Mouse (Mus musculus): Measurements from ENCODE around the gene Mis12. TPM values are rescaled to one million over a fixed set of nuclear protein-coding genes. Genes with fewer than 3 reads are reported as not detected.

Gene Mis12
- polyA plus RNA-seq, 1 experiment from 2014 or later = 60.7 TPM

DNA sequence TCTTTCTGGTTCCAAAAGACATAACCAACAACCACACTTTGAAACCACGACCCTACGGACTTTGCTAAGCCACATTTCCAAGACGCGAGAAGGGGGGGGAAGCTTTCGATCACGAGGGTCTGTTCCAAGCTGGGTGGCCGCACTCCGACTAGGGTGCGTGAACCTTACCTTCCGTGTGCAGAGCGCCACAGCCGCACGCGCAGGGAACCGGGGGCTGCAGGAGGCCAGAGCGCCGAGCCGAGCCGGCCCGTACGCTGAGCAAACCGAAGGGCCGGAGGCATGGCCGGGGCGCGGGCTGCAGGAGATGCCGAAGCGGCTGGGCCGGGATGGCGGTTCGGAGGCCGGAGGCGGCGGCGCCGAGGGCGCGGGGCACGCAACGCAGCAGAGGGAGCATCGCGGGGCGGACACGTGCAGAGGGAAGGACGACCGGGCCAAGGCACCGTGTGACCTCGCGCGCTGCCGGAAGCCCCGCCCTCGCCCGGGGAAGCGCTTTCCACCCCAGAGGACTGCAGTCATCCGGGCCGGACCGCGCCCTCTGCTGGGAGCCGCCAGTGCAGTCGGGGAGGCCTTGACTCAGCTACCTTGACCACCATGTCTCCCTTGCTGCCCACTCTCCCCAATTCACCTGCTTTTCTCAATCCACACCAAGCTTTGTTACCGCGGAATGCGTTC is 36.7 kb upstream of the Mis12 start, which contains the start of gene C1qbp:
TSS of gene C1qbp (minus strand) at position 470 of the 672 bp plus-strand sequence.
- H3K27me3 ChIP-seq = no peaks in the 10 kb centered on the region
- peak within 1 kb of the TSS; percentile 69 for H3K4me2 ChIP-seq
- peak within 1 kb of the TSS; percentile 100 for H3K4me3 ChIP-seq (replicated peaks)
- H3K4me1 ChIP-seq = peaks cover 14% of the 10 kb centered on the region
- peaks cover 68% of the 10 kb centered on the region for H3K36me3 ChIP-seq (replicated peaks)
- no peaks in the 10 kb centered on the region for H3K9me3 ChIP-seq
- H3K27ac ChIP-seq = 0 out of 2 replicates have a peak within 1 kb of the TSS, but pooled peaks have one; percentile 56
- under 1% methylated on average over 64 of the region's 64 CpGs for WGBS
- peak within 1 kb of the TSS; percentile 93 for H3K9ac ChIP-seq
- ATAC-seq (ENCODE audit: low FRiP score) = peak; percentile 95

DNA sequence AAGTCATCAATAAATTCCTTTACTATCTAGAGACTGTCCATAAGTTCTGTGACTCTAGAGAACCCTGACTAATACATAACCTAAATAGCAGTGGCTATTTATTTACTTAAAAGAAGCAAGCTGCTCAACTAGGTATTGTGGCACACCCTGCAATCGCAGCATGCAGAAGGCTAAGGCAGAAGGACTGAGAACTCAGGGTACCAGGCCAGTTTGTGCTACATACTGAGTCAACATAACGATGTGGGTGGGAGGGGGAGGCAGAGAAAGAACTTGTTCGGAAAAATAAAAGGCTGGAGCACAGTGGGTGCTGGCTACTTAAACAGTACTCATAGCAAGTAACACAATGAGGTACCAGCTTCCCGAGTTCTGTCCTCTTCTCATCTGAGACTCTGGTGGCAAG is 18.2 kb upstream of the Mis12 start:
- peaks cover 35% of the 10 kb centered on the region for H3K36me3 ChIP-seq (replicated peaks)
- H3K4me3 ChIP-seq (replicated peaks) = no peak overlapping the region
- ATAC-seq (ENCODE audit: low FRiP score) = no peak
- H3K27ac ChIP-seq = no peak overlapping the region
- no peak overlapping the region for H3K4me2 ChIP-seq
- no peaks in the 10 kb centered on the region for H3K27me3 ChIP-seq
- peaks cover 16% of the 10 kb centered on the region for H3K4me1 ChIP-seq
- no peaks in the 10 kb centered on the region for H3K9me3 ChIP-seq
- WGBS = 84% methylated on average over 4 of the region's 4 CpGs
- no peak overlapping the region for H3K9ac ChIP-seq

DNA sequence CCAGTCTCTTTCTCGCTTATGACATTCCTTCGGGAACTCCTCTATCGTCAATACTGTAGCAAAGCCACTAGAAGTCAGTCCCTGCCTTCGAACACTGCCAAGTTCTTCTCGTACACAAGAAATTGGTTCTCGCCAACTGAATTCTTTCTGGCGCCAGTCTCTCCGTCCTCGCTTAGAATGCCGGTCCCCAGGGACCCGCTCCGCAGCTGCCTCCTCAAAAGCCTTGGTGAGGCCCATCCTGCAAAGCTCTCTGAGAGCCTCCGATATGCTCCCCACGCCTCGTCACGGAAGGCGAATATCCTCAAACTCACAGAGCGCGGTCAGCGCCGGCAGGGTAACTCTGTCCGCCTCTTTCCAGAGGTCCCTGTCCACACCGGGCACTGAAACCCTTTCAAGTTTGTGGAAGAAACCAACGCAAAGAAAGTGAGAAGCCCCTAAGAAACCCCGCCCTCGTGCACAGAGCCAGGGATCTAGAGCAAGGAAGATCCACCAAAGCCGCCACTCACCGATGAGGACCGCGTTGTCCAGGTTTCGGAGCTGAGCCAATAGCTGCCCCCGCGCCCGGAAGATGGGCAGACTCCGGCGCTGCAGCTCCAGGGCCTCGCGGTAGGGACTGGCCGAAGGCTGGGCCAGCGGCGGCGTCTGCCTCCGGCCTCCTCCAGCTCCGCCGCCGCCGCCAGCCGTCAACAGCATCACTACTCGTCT is 15.6 kb upstream of the Mis12 start:
- Histone ChIP-seq H3K4me3 (replicated peaks) (peak overlapping the region; percentile 88), H3K27me3 (no peaks in the 10 kb centered on the region), H3K36me3 (replicated peaks) (peaks cover 25% of the 10 kb centered on the region), H3K4me1 (peaks cover 16% of the 10 kb centered on the region), H3K9ac (peak overlapping the region; percentile 74), H3K4me2 (peak overlapping the region; percentile 83), H3K27ac (peak overlapping the region; percentile 66), H3K9me3 (no peaks in the 10 kb centered on the region)
- ATAC-seq (ENCODE audit: low FRiP score) = peak; percentile 86
- WGBS = under 1% methylated on average over 48 of the region's 49 CpGs

DNA sequence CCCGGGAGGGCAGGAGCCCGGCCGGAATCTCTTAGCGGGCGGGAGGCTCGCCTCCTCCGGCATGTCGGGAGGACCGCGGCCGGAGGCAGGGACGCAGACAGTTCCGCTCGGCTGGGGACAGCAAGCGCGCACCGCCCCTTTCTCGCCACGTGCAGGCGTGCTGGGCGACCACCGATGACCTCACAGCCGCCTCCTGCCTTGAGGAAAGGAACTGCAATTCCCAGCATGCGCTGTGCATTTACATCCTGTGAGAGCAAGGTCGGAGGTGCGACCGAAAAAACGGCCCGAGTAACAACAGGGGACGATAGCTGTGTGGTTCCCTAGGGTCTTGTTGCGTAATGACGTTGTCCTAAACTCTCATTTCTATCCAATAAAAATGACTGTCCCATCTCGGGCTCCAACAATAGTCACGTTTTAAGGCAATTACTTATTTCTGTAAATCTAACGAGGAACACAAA is 15.1 kb upstream of the Mis12 start, which contains the start of gene Dhx33:
TSS of gene Dhx33 (minus strand) at position 122 of the 458 bp plus-strand sequence.
- WGBS = under 1% methylated on average over 34 of the region's 35 CpGs
- peak within 1 kb of the TSS; percentile 74 for H3K9ac ChIP-seq

DNA sequence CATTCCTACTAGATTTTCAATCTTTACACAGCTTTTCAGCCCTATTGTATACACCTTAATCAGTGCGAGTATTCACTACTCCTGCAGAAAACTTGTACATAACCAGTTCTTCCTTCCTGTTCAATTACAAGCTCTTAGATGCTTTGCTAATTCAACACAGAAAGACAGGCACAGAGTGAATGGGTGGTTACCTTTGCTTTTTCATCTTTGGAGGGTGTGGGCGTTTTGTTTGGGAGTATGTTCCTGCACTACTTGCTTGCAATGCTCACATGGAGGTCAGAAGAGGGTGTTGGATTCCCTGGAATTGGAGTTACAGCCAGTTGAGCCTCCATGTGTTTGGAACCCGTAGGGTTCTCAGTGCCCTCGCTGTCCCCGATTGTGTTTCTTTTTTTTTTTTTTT is 14.4 kb upstream of the Mis12 start:
- Histone ChIP-seq H3K4me1 (peaks cover 16% of the 10 kb centered on the region), H3K27me3 (no peaks in the 10 kb centered on the region), H3K4me2 (peak overlapping the region; percentile 83), H3K4me3 (replicated peaks) (peak overlapping the region; percentile 88), H3K27ac (no peak overlapping the region), H3K36me3 (replicated peaks) (peaks cover 25% of the 10 kb centered on the region), H3K9me3 (no peaks in the 10 kb centered on the region), H3K9ac (no peak overlapping the region)
- ATAC-seq (ENCODE audit: low FRiP score) = no peak
- 65% methylated on average over 5 of the region's 5 CpGs for WGBS

More for the DNA sequence above, 15.1 kb upstream of the Mis12 start, which contains the start of gene Dhx33:
- Histone ChIP-seq H3K36me3 (replicated peaks) (peaks cover 25% of the 10 kb centered on the region), H3K4me1 (peaks cover 16% of the 10 kb centered on the region), H3K27ac (peak within 1 kb of the TSS; percentile 66), H3K27me3 (no peaks in the 10 kb centered on the region), H3K4me3 (replicated peaks) (peak within 1 kb of the TSS; percentile 88), H3K4me2 (peak within 1 kb of the TSS; percentile 83), H3K9me3 (no peaks in the 10 kb centered on the region)
- ATAC-seq (ENCODE audit: low FRiP score) = peak; percentile 97

DNA sequence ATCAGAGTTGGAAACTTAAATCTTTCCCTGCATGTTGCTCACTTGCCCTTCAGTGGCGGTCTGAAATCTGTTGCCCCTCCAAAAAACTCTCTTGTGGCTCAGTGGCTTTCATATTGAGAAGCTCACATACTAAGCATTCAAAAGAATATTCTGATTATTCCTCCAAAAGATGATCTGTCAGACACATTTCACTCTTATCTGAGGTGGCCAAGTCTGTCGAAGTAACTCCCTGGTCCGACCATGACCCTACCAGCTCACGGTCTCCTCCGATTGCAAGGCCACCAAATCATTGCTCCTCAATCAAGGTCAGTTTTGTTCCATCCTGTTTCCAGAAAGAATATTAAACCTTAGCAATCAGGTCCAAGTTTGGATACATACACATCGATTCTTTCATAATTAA is 12.4 kb upstream of the Mis12 start:
- ATAC-seq (ENCODE audit: low FRiP score) = no peak

DNA sequence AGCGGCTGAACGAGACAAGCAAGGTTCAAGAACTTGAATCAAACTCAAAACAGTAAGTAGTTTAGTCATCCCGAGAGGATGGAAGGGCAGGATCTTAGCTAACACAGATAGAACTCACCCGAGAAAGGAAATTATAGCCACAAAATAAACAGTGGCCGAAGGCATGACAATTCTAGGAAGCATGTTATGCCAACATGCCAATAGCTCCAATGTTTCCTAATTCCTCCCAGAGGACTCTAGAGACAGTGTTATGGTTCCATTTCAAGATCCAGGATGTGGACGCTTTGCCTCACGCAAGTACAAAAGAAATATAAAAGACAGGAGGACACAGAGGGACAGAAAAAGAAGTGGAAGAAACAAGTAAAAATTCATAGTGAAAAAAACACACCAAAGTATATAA is 11.6 kb upstream of the Mis12 start:
- WGBS = 91% methylated on average over 7 of the region's 7 CpGs
- Histone ChIP-seq H3K4me1 (peaks cover 9% of the 10 kb centered on the region), H3K27ac (no peak overlapping the region), H3K36me3 (replicated peaks) (peaks cover 45% of the 10 kb centered on the region), H3K9me3 (no peaks in the 10 kb centered on the region), H3K4me2 (no peak overlapping the region), H3K27me3 (no peaks in the 10 kb centered on the region), H3K4me3 (replicated peaks) (no peak overlapping the region), H3K9ac (no peak overlapping the region)
- no peak for ATAC-seq (ENCODE audit: low FRiP score)

More for the DNA sequence above, 12.4 kb upstream of the Mis12 start:
- peaks cover 41% of the 10 kb centered on the region for H3K36me3 ChIP-seq (replicated peaks)
- H3K27ac ChIP-seq = no peak overlapping the region
- 94% methylated on average over 6 of the region's 6 CpGs for WGBS
- no peaks in the 10 kb centered on the region for H3K9me3 ChIP-seq
- no peak overlapping the region for H3K4me3 ChIP-seq (replicated peaks)
- H3K9ac ChIP-seq = no peak overlapping the region
- no peak overlapping the region for H3K4me2 ChIP-seq
- no peaks in the 10 kb centered on the region for H3K27me3 ChIP-seq
- peaks cover 16% of the 10 kb centered on the region for H3K4me1 ChIP-seq

DNA sequence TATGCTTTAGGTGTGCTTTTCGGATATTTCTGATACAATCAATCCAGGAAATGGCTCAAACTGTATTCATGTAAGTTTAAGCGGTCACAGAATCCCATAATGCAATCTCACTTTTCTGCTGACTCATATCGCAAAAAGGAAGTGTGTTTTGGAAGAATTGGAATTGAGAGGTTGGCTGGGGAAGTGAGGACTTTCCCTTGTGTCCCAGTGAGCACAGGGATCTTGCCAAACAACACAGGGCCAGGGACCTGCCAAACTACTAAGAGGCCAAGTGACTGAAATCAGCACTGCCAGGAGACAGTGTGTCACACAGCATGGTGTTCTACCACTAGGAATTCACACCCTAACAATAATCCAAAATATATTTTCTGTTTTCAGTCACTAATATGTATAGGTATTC is 11.1 kb upstream of the Mis12 start:
- Histone ChIP-seq H3K9ac (no peak overlapping the region), H3K4me3 (replicated peaks) (no peak overlapping the region), H3K9me3 (no peaks in the 10 kb centered on the region), H3K27me3 (no peaks in the 10 kb centered on the region), H3K27ac (no peak overlapping the region), H3K36me3 (replicated peaks) (peaks cover 47% of the 10 kb centered on the region), H3K4me2 (no peak overlapping the region), H3K4me1 (peaks cover 4% of the 10 kb centered on the region)
- ATAC-seq (ENCODE audit: low FRiP score) = no peak
- 98% methylated on average over 3 of the region's 3 CpGs for WGBS

DNA sequence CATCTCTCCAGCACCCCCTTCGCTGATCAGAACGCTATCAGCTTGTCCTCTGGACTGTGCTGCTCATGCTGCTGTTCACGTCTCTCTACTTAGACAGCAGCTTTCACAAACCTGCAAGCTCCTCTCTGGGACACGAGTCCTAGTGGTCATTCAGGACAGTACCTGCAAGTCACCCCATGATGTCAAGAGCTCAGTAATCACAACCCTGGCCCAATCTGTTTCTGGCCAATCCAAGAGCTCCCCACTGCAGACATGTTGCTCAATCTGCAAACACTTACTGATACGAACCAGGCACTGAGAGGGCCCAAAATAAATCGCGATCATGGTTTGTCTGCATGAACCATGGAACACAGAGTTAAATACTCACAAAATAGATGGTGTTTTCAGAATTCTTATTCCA is 6.7 kb upstream of the Mis12 start:
- H3K4me2 ChIP-seq = no peak overlapping the region
- no peaks in the 10 kb centered on the region for H3K9me3 ChIP-seq
- no peak overlapping the region for H3K4me3 ChIP-seq (replicated peaks)
- H3K9ac ChIP-seq = no peak overlapping the region
- H3K27me3 ChIP-seq = no peaks in the 10 kb centered on the region
- H3K27ac ChIP-seq = no peak overlapping the region
- peaks cover 12% of the 10 kb centered on the region for H3K4me1 ChIP-seq
- WGBS = 94% methylated on average over 7 of the region's 7 CpGs
- peaks cover 49% of the 10 kb centered on the region for H3K36me3 ChIP-seq (replicated peaks)
- ATAC-seq (ENCODE audit: low FRiP score) = no peak

DNA sequence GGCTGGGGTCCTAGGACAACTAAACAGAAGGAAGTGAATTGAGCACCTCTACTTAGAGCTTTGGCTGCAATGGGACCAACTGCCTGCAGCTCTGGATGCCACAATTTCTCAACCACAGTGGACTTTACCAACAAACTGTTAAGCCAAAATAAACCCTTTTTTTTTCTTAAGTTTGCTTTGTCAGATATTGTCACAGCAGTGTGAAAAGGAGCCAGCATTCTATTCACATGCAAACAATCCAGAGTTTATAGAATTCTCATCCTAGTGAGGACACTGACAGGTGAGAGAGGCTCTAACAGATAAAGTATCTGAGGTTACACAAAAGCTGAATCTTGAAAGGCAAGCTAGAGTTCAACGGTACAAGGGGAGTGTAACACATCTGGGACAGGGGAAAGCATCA is 2.4 kb upstream of the Mis12 start:
- WGBS = 86% methylated on average over 1 of the region's 1 CpGs
- no peak overlapping the region; the same call in 1 of the 2 replicates for H3K4me3 ChIP-seq (replicated peaks)
- no peak for ATAC-seq (ENCODE audit: low FRiP score)
- peak overlapping the region; percentile 6; the same call in 1 of the 2 replicates for H3K4me2 ChIP-seq
- H3K9me3 ChIP-seq = no peaks in the 10 kb centered on the region
- peaks cover 25% of the 10 kb centered on the region for H3K36me3 ChIP-seq (replicated peaks)
- no peaks in the 10 kb centered on the region for H3K27me3 ChIP-seq
- H3K4me1 ChIP-seq = peaks cover 34% of the 10 kb centered on the region
- no peak overlapping the region for H3K9ac ChIP-seq
- H3K27ac ChIP-seq = no peak overlapping the region

DNA sequence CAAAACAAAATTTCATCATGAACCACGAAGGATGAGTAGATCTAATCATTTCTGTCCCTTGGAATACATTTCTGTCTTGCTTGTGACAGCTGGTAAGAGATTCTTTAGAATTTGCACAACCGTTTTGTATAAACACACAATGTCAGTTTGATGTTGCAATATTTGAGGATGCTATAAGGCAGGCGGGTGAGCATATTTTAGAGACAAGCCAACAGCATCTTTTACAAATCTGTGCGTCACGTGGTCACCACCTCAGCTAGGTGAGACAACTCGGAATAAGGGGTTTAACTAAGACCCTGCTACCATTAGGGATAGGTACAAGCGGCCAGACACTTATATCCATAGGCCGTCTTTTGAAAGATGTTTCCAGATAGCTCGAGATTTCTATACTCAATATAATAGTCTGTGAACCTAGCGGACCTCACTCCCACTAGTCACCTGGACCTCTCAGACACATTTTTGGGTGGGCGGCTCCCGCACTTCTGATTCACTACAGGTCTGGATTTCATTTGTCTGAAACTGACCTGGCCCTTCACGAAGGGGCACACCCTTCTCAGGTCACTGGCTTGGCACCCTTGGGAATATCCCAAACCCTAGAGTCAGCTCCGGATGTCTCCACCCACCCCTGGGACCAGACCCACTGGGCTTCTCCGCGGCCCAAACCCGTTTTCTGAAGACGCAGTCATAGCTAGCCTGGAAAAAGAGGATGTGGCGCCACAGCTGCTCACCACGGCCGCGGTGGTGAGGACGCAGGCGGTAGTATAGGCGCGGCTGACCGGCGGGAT is 803 bp upstream of the Mis12 start:
- peak overlapping the region; percentile 84 for H3K27ac ChIP-seq

DNA sequence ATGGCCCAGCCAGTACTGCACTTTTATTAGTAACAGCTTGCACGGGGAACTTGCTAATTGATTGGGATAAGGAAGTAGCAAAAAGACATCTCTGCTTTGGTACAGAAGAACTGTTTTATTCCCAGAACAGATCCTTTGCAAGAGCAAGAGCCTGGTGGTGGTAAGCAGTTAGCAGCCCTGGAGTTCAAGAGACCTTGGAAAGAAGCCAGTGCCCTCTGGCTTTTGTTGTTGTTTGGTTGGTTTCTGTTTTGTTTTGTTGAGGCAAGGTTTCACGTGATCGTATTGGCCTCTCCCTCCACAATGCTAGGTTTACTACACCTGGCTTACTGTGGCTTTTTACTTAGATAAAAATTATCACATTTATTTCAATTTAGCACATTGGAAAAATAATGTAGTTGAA is 8.9 kb downstream of the Mis12 start:
- no peaks in the 10 kb centered on the region for H3K27me3 ChIP-seq
- no peak for ATAC-seq (ENCODE audit: low FRiP score)
- H3K9me3 ChIP-seq = no peaks in the 10 kb centered on the region
- H3K27ac ChIP-seq = no peak overlapping the region
- no peak overlapping the region for H3K4me3 ChIP-seq (replicated peaks)
- H3K36me3 ChIP-seq (replicated peaks) = peaks cover 49% of the 10 kb centered on the region
- no peak overlapping the region for H3K4me2 ChIP-seq
- no peak overlapping the region for H3K9ac ChIP-seq
- peaks cover 20% of the 10 kb centered on the region for H3K4me1 ChIP-seq
- 84% methylated on average over 3 of the region's 3 CpGs for WGBS

More for the DNA sequence above, 803 bp upstream of the Mis12 start:
- Histone ChIP-seq H3K27me3 (no peaks in the 10 kb centered on the region), H3K4me1 (peaks cover 34% of the 10 kb centered on the region), H3K4me2 (peak overlapping the region; percentile 71), H3K9me3 (no peaks in the 10 kb centered on the region), H3K9ac (peak overlapping the region; percentile 90), H3K4me3 (replicated peaks) (peak overlapping the region; percentile 85), H3K36me3 (replicated peaks) (peaks cover 21% of the 10 kb centered on the region)
- 5% methylated on average over 28 of the region's 28 CpGs for WGBS
- ATAC-seq (ENCODE audit: low FRiP score) = peak; percentile 37; the same call in 1 of the 2 replicates
